Mouse (Mus musculus): Measurements from ENCODE around the gene Zbtb46. TPM values are rescaled to one million over a fixed set of nuclear protein-coding genes. Genes with fewer than 3 reads are reported as not detected.

Zbtb46 gene
- polyA plus RNA-seq, 1 experiment from 2014 or later = 14.4 TPM

DNA sequence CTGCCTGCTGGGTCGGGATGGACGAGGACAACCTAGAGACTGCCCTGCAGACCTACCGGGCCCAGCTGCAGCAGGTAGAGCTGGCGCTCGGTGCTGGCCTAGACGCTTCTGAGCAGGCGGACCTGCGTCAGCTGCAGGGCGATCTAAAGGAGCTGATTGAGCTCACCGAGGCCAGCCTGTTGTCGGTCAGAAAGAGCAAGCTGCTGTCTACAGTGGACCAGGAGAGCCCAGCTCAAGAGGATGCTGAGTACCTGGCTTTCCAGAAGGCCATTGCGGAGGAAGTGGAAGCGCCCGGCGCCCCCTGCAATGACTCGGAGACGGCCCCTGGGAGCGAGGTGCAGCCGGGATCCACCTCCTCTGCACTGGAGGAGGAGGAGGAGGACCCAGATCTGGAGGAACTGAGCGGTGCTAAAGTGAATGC, 93.6 kb downstream of the Zbtb46 start:
- Histone ChIP-seq H3K27ac (peak overlapping the region; percentile 88), H3K27me3 (no peaks in the 10 kb centered on the region), H3K4me2 (peak overlapping the region; percentile 98), H3K36me3 (replicated peaks) (peaks cover 43% of the 10 kb centered on the region), H3K4me3 (replicated peaks) (peak overlapping the region; percentile 67), H3K9me3 (peaks cover 3% of the 10 kb centered on the region; the same call in 1 of the 2 replicates), H3K4me1 (peaks cover 40% of the 10 kb centered on the region), H3K9ac (peak overlapping the region; percentile 94)
- 0% methylated on average over 20 of the region's 20 CpGs for WGBS
- peak; percentile 73 for ATAC-seq (ENCODE audit: low FRiP score)

DNA sequence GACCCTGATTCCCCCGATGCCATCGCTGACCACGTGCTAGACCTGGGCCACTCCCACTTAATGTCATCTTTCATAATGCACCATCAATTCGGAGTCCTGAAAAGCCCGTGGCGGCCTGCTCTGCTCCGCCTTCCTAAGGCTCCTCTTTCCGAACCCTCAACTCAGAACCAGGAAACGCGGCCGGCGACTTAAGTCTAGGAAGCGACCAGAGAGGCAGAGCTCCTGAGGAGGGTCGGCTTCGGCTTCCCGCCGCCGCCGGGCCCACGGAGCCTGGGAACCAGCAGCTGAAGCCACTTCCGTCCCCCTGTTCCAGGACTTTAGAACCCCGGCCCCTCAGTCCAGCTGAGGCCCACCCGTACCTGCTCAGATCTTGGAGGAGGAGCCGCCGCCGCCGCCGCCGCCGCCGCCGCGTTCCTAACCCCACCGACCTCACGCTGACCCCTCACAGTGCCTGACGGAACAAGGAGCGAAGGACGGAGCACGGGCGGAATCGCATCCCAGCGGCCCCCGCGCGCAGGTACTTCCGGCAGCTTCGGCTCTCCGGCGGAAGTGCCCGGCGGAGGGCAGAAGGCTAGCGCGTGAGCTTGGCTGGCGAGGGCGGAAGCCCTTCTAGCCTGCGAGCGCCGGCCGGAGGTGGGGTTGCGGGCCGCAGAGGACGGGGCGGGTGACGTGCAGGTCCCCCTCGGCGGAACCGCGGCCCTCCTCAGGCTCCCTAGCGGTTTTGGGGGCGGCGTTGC, 94.2 kb downstream of the Zbtb46 start, which contains the start of the genes Zgpat and Arfrp1:
Gene Zgpat (plus strand): TSS at position 69 of the 737 bp plus-strand sequence.
Gene Arfrp1 (minus strand): TSS at position 545 of the 737 bp plus-strand sequence.
- Histone ChIP-seq H3K36me3 (replicated peaks) (peaks cover 44% of the 10 kb centered on the region), H3K9ac (peak within 1 kb of the TSS; percentile 94), H3K4me2 (peak within 1 kb of the TSS; percentile 98), H3K4me1 (peaks cover 40% of the 10 kb centered on the region), H3K27ac (peak within 1 kb of the TSS; percentile 88), H3K4me3 (replicated peaks) (peak within 1 kb of the TSS; percentile 67), H3K27me3 (no peaks in the 10 kb centered on the region), H3K9me3 (peaks cover 3% of the 10 kb centered on the region; the same call in 1 of the 2 replicates)
- WGBS = under 1% methylated on average over 70 of the region's 71 CpGs
- ATAC-seq (ENCODE audit: low FRiP score) = peak; percentile 91

DNA sequence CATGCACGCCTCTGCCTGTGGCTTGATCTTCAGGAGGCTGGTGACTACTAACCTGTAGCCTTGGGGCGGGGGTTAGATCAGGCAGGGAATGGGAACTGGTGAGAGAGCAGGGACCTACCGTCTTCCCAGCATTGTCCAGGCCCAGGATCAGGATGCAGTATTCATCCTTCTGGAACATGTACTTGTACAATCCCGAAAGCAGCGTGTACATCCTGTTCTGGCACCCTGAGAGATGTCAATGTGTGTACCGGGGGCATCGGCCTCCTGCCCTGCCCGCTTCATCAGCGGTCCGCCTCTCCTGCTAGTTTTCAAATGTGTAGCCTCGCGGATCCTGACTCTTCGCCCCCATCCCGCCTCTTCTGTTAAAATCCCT, 94.8 kb downstream of the Zbtb46 start:
- peak overlapping the region; percentile 94 for H3K9ac ChIP-seq
- H3K27ac ChIP-seq = peak overlapping the region; percentile 88
- peak; percentile 19 for ATAC-seq (ENCODE audit: low FRiP score)
- H3K36me3 ChIP-seq (replicated peaks) = peaks cover 44% of the 10 kb centered on the region
- peak overlapping the region; percentile 67 for H3K4me3 ChIP-seq (replicated peaks)
- peaks cover 40% of the 10 kb centered on the region for H3K4me1 ChIP-seq
- H3K4me2 ChIP-seq = peak overlapping the region; percentile 98
- H3K9me3 ChIP-seq = no peaks in the 10 kb centered on the region
- H3K27me3 ChIP-seq = no peaks in the 10 kb centered on the region
- 10% methylated on average over 14 of the region's 14 CpGs for WGBS

DNA sequence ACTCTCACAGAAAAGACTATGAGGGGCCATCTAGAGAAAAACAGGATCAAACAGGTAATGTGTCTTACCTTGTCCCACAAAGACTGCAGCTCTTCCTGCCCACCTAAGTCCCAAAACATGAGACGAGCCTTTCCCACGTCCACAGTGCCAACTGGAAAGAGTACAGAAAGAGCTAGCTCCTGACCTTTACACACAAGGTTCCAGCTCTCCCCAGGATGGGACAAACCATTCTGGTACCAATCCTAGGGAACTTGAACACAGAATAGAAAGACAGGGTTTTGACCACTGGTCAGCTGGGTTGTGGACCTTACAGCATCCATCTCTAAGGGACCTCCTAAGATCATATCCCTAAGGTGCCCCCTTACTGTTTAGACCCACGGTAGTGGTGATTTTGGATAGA, 95.3 kb downstream of the Zbtb46 start:
- no peak for ATAC-seq (ENCODE audit: low FRiP score)
- Histone ChIP-seq H3K4me1 (peaks cover 38% of the 10 kb centered on the region), H3K27me3 (no peaks in the 10 kb centered on the region), H3K4me3 (replicated peaks) (peak overlapping the region; percentile 67), H3K9me3 (no peaks in the 10 kb centered on the region), H3K9ac (peak overlapping the region; percentile 94), H3K36me3 (replicated peaks) (peaks cover 44% of the 10 kb centered on the region), H3K27ac (no peak overlapping the region), H3K4me2 (peak overlapping the region; percentile 98)
- 82% methylated on average over 3 of the region's 3 CpGs for WGBS

DNA sequence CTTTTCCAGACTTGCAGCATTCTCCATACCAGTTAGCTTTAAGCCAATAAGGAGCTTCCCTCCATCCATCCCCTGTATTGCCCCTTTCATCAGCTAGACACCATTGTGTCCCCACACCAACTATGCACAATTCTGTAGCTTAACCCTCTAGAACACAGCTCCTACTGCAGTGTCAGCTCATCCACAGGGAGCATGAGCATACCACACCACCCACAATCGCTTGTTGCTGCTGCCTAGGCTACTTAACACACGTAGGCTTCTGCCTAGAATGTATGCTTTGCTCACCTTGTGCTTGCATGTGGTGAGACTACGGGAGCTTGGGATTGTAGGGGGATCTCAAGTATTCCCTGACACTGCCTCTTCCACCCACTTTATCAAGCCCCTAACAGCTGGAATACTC, 102.4 kb downstream of the Zbtb46 start:
- no peaks in the 10 kb centered on the region for H3K9me3 ChIP-seq
- no peak overlapping the region for H3K4me3 ChIP-seq (replicated peaks)
- H3K9ac ChIP-seq = no peak overlapping the region
- H3K27me3 ChIP-seq = no peaks in the 10 kb centered on the region
- no peak overlapping the region for H3K27ac ChIP-seq
- H3K4me2 ChIP-seq = no peak overlapping the region
- 89% methylated on average over 3 of the region's 3 CpGs for WGBS
- no peaks in the 10 kb centered on the region for H3K4me1 ChIP-seq
- no peak for ATAC-seq (ENCODE audit: low FRiP score)
- peaks cover 98% of the 10 kb centered on the region for H3K36me3 ChIP-seq (replicated peaks)

DNA sequence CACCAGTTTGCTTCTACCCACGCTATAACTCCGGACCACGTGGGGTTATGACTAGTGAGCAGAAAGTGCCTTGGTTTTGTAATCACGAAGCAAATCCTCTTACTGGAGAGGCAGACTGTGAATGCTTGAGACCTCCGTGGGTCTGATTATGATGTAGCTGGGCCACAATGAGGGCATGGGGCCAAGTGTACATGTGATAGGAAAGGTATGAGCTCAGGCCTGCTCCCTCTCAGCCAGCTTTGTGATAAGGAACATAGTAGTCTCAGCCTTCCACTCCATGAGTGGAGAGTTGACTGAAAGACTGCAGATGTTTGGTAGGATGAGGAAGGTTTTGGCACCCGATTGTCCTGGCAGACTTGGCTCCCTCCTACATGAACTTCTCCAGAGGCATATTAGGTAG, 116.5 kb downstream of the Zbtb46 start:
- Histone ChIP-seq H3K36me3 (replicated peaks) (peaks cover 82% of the 10 kb centered on the region), H3K4me3 (replicated peaks) (no peak overlapping the region), H3K9ac (no peak overlapping the region), H3K9me3 (no peaks in the 10 kb centered on the region), H3K27ac (no peak overlapping the region), H3K27me3 (no peaks in the 10 kb centered on the region), H3K4me2 (no peak overlapping the region), H3K4me1 (no peaks in the 10 kb centered on the region)
- no peak for ATAC-seq (ENCODE audit: low FRiP score)
- 95% methylated on average over 6 of the region's 6 CpGs for WGBS

DNA sequence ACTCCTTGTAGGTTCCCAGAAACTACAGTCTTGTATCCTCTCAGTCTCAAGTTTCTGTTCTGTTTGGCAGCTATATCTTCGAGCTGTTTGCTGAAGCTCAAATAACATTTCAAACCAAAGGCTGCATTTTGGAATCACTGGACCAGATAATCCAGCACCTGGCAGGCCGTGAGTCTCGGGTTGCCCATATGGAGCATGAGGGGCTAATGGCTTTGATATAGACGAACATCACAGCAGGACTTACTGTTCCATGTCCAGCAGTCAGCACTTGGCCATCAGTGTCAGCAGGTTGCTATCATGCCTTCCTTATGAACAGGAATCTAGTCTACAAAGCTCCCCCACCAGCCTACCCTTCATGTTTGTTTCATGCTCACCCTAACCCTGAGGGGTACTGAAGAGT, 118.8 kb downstream of the Zbtb46 start:
- 92% methylated on average over 4 of the region's 4 CpGs for WGBS
- H3K36me3 ChIP-seq (replicated peaks) = peaks cover 74% of the 10 kb centered on the region

More for the DNA sequence above, 118.8 kb downstream of the Zbtb46 start:
- no peak overlapping the region for H3K4me3 ChIP-seq (replicated peaks)
- no peak overlapping the region for H3K9ac ChIP-seq
- no peak overlapping the region for H3K4me2 ChIP-seq
- no peak overlapping the region for H3K27ac ChIP-seq
- no peaks in the 10 kb centered on the region for H3K27me3 ChIP-seq
- no peaks in the 10 kb centered on the region for H3K4me1 ChIP-seq
- H3K9me3 ChIP-seq = no peaks in the 10 kb centered on the region
- no peak for ATAC-seq (ENCODE audit: low FRiP score)

Other genes with a start within 250 kb of the Zbtb46 start
- not detected in 2 replicates for gene Srms, start 246.2 kb downstream of the Zbtb46 start, polyA plus RNA-seq (2016; fragmentation: Nextera tagmentation; extraction: Ambion mirVana)
- gene Fndc11, start 239.4 kb downstream of the Zbtb46 start, polyA plus RNA-seq (2016; fragmentation: Nextera tagmentation; extraction: Ambion mirVana) = 0.17 TPM in 1 of 2 replicates, not detected in the other
- 0.47 TPM in 2 replicates for gene Helz2, start 217.4 kb downstream of the Zbtb46 start, polyA plus RNA-seq (2016; fragmentation: Nextera tagmentation; extraction: Ambion mirVana)
- gene Gmeb2, start 171.4 kb downstream of the Zbtb46 start, polyA plus RNA-seq (2016; fragmentation: Nextera tagmentation; extraction: Ambion mirVana) = 22.3 and 24.2 TPM in 2 replicates
- gene Stmn3, start 144.9 kb downstream of the Zbtb46 start, polyA plus RNA-seq (2016; fragmentation: Nextera tagmentation; extraction: Ambion mirVana) = 360 and 385 TPM in 2 replicates
- 59.1 and 67.3 TPM in 2 replicates for gene Rtel1, start 139.7 kb downstream of the Zbtb46 start, polyA plus RNA-seq (2016; fragmentation: Nextera tagmentation; extraction: Ambion mirVana)
- gene Zgpat, start 94.5 kb downstream of the Zbtb46 start, polyA plus RNA-seq (2016; fragmentation: Nextera tagmentation; extraction: Ambion mirVana) = 62.4 and 69.5 TPM in 2 replicates
- gene Arfrp1, start 94.0 kb downstream of the Zbtb46 start, polyA plus RNA-seq (2016; fragmentation: Nextera tagmentation; extraction: Ambion mirVana) = 83.6 and 86.4 TPM in 2 replicates
- gene Lime1, start 79.3 kb downstream of the Zbtb46 start, polyA plus RNA-seq (2016; fragmentation: Nextera tagmentation; extraction: Ambion mirVana) = 33.9 and 34.5 TPM in 2 replicates
- gene Abhd16b, start 33.8 kb upstream of the Zbtb46 start, polyA plus RNA-seq (2016; fragmentation: Nextera tagmentation; extraction: Ambion mirVana) = 0.10 TPM in 1 of 2 replicates, not detected in the other
- 133 and 134 TPM in 2 replicates for gene Tpd52l2, start 37.7 kb upstream of the Zbtb46 start, polyA plus RNA-seq (2016; fragmentation: Nextera tagmentation; extraction: Ambion mirVana)
- 129 and 134 TPM in 2 replicates for gene Dnajc5, start 61.1 kb upstream of the Zbtb46 start, polyA plus RNA-seq (2016; fragmentation: Nextera tagmentation; extraction: Ambion mirVana)
- gene Uckl1, start 125.5 kb upstream of the Zbtb46 start, polyA plus RNA-seq (2016; fragmentation: Nextera tagmentation; extraction: Ambion mirVana) = 50.7 and 50.8 TPM in 2 replicates
- 75.6 and 76.9 TPM in 2 replicates for gene Prpf6, start 132.4 kb upstream of the Zbtb46 start, polyA plus RNA-seq (2016; fragmentation: Nextera tagmentation; extraction: Ambion mirVana)
- 70.9 and 74.5 TPM in 2 replicates for gene Zfp512b, start 133.4 kb upstream of the Zbtb46 start, polyA plus RNA-seq (2016; fragmentation: Nextera tagmentation; extraction: Ambion mirVana)
- 71.3 and 73.8 TPM in 2 replicates for gene Samd10, start 139.8 kb upstream of the Zbtb46 start, polyA plus RNA-seq (2016; fragmentation: Nextera tagmentation; extraction: Ambion mirVana)
- 0.28 TPM in 1 of 2 replicates, not detected in the other for gene Gm29797, start 197.6 kb upstream of the Zbtb46 start, polyA plus RNA-seq (2016; fragmentation: Nextera tagmentation; extraction: Ambion mirVana)
- gene Sox18, start 212.2 kb upstream of the Zbtb46 start, polyA plus RNA-seq (2016; fragmentation: Nextera tagmentation; extraction: Ambion mirVana) = 14.1 and 15.2 TPM in 2 replicates
- 23.2 and 28.2 TPM in 2 replicates for gene Tcea2, start 220.9 kb upstream of the Zbtb46 start, polyA plus RNA-seq (2016; fragmentation: Nextera tagmentation; extraction: Ambion mirVana)
- gene Rgs19, start 234.6 kb upstream of the Zbtb46 start, polyA plus RNA-seq (2016; fragmentation: Nextera tagmentation; extraction: Ambion mirVana) = 47.5 and 47.6 TPM in 2 replicates
- not detected in 2 replicates for gene Lkaaear1, start 239.0 kb upstream of the Zbtb46 start, polyA plus RNA-seq (2016; fragmentation: Nextera tagmentation; extraction: Ambion mirVana)